Mouse (Mus musculus) CD4-positive helper T cell, adult 2 months (primary cell): Measurements from ENCODE around the gene A630010A05Rik.
"Not testable (repeated sequence)": the region's sequence is repeated elsewhere in the genome, so short reads cannot be mapped to it uniquely, and the experiment has no call there.

Experiments
- DNase-seq: peaks from one replicate; pipeline ENCODE4 v3.0.0-alpha.2; 2012; ENCODE audit warnings: low read depth, missing footprints, low spot score

Gene A630010A05Rik

DNA sequence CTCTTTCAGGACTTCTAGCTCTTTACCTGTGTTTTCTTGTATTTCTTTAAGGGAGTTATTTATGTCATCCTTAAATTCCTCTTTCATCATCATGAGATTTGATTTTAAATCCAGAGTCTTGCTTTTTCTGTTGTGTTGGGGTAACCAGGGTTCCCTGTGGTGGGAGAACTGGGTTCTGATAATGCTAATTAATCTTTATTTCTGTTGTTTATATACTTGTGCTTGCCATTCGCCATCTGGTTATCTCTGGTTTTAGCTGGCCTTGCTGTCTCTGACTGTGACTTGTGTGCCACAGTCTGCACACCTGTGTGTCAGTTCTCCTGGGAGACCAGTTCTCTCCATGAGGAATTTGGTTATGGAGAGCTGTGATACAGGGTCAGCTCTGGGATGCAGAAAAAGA lies at the start of gene A630010A05Rik:
Gene A630010A05Rik (plus strand): TSS at position 301 of the 400 bp plus-strand sequence.
- no peak for DNase-seq

DNA sequence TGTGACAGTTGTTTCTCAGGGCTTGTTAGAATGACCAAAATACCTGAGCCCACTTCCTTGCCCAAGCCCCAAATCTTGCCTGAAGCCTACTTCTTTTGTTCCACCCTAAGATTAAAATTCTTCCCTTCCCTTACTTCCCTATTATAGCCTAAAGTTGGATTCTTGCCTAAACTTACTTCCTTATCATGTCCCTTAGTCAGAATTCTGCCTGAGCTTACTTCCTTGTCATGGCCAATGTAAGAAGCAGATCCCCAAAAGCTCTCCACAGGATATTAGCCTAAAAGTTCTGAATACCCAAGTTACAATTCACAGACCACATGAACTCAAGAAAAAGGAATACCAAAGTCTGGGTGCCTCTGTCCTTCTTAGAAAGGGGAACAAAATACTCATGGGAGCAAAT lies 26.4 kb upstream of the A630010A05Rik start:
- DNase-seq, result no peak

DNA sequence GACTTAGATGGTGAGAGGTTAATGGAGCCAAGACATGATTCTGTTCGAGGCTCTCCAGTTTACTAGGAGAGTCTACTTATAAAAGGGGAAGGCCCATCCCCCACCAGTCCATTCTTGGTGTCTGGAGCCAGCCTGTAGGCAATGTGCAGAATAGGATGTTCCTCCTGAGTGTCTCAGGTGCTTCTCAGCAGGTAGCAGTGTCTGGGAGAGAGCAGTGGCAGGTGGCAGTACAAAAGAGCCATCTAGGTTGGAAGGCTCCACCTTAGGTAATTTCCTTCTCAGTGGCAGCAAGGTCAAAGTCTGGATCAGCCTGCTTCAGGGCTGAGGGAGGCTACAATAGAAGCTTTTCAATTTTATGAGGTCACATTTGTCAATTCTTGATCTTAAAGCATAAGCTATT lies 4.9 kb upstream of the A630010A05Rik start:
- DNase-seq, result not testable (repeated sequence)
